Mouse (Mus musculus) naive thymus-derived CD4-positive, alpha-beta T cell, adult 5 months (primary cell): ENCODE measurements around the gene Dhrs7b. TPM values are rescaled to one million over a fixed set of nuclear protein-coding genes. Genes with fewer than 3 reads are reported as not detected.

Experiments
- polyA plus RNA-seq: library from polyadenylated mRNA; unstranded; fragments of 100-300 nt; shearing (Covaris generic); gene quantifications from one replicate; pipeline ENCODE4 v1.2.1, GENCODE M21; 2017

Dhrs7b gene
- 22.6 TPM for polyA plus RNA-seq

DNA sequence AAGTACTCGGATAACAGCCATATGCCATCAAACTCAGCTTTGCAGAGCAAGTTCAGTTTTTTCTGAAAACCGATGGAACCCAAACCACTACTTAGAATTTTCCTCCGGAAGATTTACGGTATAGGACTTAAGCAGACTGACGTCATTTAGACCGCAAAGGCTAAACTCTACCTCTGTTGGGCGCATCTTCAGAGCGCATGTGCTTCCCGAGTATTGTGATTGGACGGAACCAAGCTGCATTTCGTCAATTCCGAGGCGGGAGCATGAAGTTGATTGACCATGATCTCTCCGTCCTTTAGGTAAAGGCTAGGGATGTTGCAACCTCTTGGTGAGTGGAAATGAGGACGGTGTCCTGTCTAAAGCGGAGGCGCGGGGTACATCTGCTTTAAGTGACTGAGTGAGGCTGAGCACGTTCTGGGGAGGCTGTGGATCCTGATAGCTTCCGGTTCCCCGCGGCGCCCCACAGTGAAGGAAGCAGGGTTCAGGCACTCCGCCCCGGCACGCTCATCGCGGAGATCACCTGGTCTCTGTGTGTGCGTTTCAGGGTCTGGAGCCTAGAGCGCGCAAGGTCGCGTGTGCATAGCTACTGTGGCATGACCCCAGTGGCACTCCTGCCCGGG, at the start of gene Dhrs7b:
Dhrs7b (plus strand) TSS at position 199 of the 620 bp plus-strand sequence.

DNA sequence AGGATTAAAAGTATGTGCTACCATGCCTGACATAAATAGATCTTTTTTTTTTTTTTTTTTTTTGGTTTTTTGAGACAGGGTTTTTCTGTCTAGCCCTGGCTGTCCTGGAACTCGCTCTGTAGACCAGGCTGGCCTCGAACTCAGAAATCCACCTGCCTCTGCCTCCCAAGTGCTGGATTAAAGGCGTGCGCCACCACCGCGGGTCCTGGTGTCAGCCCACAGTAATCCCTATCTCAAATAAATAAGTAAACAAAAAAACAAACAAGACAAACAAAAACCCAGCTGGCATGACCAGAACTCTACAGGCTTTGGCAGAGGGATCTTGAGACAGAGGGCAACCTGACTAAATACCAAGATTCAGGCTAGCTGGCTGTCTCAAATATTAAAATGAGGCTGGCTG, 18.8 kb upstream of the Dhrs7b start, which contains the start of gene Shmt1:
Shmt1 (minus strand) TSS at position 101 of the 400 bp plus-strand sequence.

DNA sequence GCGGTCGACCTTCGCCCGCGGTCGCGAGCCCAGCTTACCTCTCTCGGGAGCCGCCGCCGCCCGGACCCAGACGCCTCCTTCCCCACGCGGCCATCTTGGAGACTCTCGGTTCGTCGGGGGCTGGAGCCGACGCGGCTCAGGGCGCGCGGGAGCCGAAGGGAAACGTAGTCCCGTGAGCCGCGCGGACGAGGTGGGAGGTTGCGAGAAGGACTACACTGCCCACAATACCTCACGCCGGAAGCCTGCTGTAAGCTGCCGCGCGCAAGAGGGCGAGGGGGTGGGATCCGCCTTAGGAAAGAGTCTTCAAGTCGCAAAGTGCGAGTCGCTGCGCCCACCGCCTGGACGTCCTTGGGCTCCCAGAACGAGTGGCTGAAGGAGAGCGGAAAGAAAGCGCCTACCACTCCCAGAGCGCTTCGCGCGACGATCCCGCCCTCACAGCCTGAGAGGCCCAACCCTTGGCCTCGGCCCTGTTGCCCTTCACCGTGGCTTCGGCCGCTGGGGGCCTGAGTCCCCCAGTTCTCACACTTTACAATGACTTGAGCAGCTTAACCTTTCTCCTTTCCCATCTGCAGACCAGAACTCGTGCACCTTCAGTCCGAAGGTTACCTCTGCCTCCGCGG, 48.4 kb downstream of the Dhrs7b start, which contains the start of gene Tmem11:
Tmem11 (minus strand) TSS at position 598 of the 620 bp plus-strand sequence.

Other genes with a start within 250 kb of the Dhrs7b start
- gene Llgl1, start 130.9 kb upstream of the Dhrs7b start, polyA plus RNA-seq: 41.7 TPM
- 144 TPM for gene Flii, start 103.4 kb upstream of the Dhrs7b start, polyA plus RNA-seq
- 12.9 TPM for gene Mief2, start 102.2 kb upstream of the Dhrs7b start, polyA plus RNA-seq
- gene Top3a, start 53.3 kb upstream of the Dhrs7b start, polyA plus RNA-seq: 27.6 TPM
- gene Smcr8, start 53.1 kb upstream of the Dhrs7b start, polyA plus RNA-seq: 12.3 TPM
- 12.9 TPM for gene Shmt1, start 18.9 kb upstream of the Dhrs7b start, polyA plus RNA-seq
- 56.7 TPM for gene Tmem11, start 48.6 kb downstream of the Dhrs7b start, polyA plus RNA-seq
- 6.5 TPM for gene Natd1, start 84.1 kb downstream of the Dhrs7b start, polyA plus RNA-seq
- gene Map2k3, start 101.4 kb downstream of the Dhrs7b start, polyA plus RNA-seq: 56.8 TPM
- not detected for gene Kcnj12, start 191.9 kb downstream of the Dhrs7b start, polyA plus RNA-seq